Comparison of ENCODE assay signal across 20 mouse cellular contexts in genomic region chr14:24179466-24179991, GRCm38 (mm10).
DNase-seq lines count a peak whose midpoint lies in the region; ATAC-seq and TF ChIP-seq lines count a peak whose summit lies in the region.
"Had no signal": no experiment of that assay in that cellular context is flagged by ENCODE, and none has a peak within 500 bp of the region (broad histone marks: within the 10 kb centered on the region; RNA-seq: fewer than 3 reads in every experiment).

No protein-coding gene starts in this region.

- H3K27ac ChIP-seq in kidney, adult 2 months (ENCODE audit: insufficient read depth, low read depth, low read length), result no peak overlapping the region
- H3K27ac ChIP-seq in lung, embryonic 15.5 days, result peak overlapping the region; percentile 13; the same call in 1 of the 2 replicates
- H3K27ac ChIP-seq: hindbrain, embryonic 15.5 days; midbrain, embryonic 13.5 days had no signal

- DNase-seq in adrenal gland, adult 2 months, result peak; percentile 53
- no peak for DNase-seq in adrenal gland, postnatal 25 days
- peak; percentile 34 for DNase-seq in kidney, adult 2 months
- no peak for DNase-seq in kidney, postnatal 4 days
- no peak for DNase-seq in lung, postnatal 25 days (ENCODE audit: low spot score)
- DNase-seq in urinary bladder, postnatal 36 days (ENCODE audit: low spot score in 2 of 2), result peak; percentile 28 to 30
- DNase-seq in urinary bladder, postnatal 25 days (ENCODE audit: low spot score), result no peak
- DNase-seq: cerebellum, adult 9-11 months; forebrain, postnatal 0 days; gastrocnemius, postnatal 14 days; heart, adult 11 months; liver, postnatal 0 days; thymus, adult 2 months; thymus, postnatal 4 days had no signal

- H3K9ac ChIP-seq in lung, embryonic 15.5 days, result no peak overlapping the region
- H3K9ac ChIP-seq: forebrain, postnatal 0 days; hindbrain, embryonic 15.5 days; liver, postnatal 0 days; midbrain, embryonic 13.5 days had no signal

- no peaks in the 10 kb centered on the region for H3K27me3 ChIP-seq in kidney, adult 2 months (replicated peaks; ENCODE audit: control insufficient read depth, insufficient read depth, low read length)
- no peaks in the 10 kb centered on the region for H3K27me3 ChIP-seq in lung, embryonic 15.5 days
- H3K27me3 ChIP-seq: hindbrain, embryonic 15.5 days; megakaryocyte, embryonic 14.5 days; midbrain, embryonic 13.5 days had no signal

- no peaks in the 10 kb centered on the region for H3K36me3 ChIP-seq in kidney, adult 2 months (ENCODE audit: control insufficient read depth, insufficient read depth, low read length)
- H3K36me3 ChIP-seq in lung, embryonic 15.5 days, result peaks cover 21% of the 10 kb centered on the region; the same call in 1 of the 2 replicates

- H3K4me1 ChIP-seq in kidney, adult 2 months (ENCODE audit: control insufficient read depth, insufficient read depth, low read length), result peaks cover 3% of the 10 kb centered on the region; the same call in 1 of the 2 replicates
- no peaks in the 10 kb centered on the region for H3K4me1 ChIP-seq in lung, embryonic 15.5 days
- H3K4me1 ChIP-seq: megakaryocyte, embryonic 14.5 days had no signal

- no peaks in the 10 kb centered on the region for H3K9me3 ChIP-seq in lung, embryonic 15.5 days
- H3K9me3 ChIP-seq: hindbrain, embryonic 15.5 days; midbrain, embryonic 13.5 days had no signal

- no peak overlapping the region for H3K4me2 ChIP-seq in lung, embryonic 15.5 days
- H3K4me2 ChIP-seq: heart, embryonic 11.5 days; hindbrain, embryonic 15.5 days; liver, embryonic 11.5 days; midbrain, embryonic 13.5 days had no signal

- no peak for TF ChIP-seq POLR2A in kidney, adult 2 months (IDR thresholded peaks at IDR 0.05; ENCODE audit: low read depth, low read length)

- TF ChIP-seq CTCF in kidney, adult 2 months (conservative IDR thresholded peaks at IDR 0.05; ENCODE audit: insufficient read depth, insufficient read length, low read depth, low read length), result no peak

- 64% methylated on average over 6 of the region's 6 CpGs for WGBS in kidney, adult 2 months
- WGBS in lung, embryonic 15.5 days, result 76% methylated on average over 6 of the region's 6 CpGs

- no peak overlapping the region for H3K4me3 ChIP-seq in kidney, adult 2 months (ENCODE audit: insufficient read depth, low read depth, low read length)
- H3K4me3 ChIP-seq in lung, embryonic 15.5 days, result no peak overlapping the region
- H3K4me3 ChIP-seq: hindbrain, embryonic 15.5 days; megakaryocyte, embryonic 14.5 days; midbrain, embryonic 13.5 days had no signal

- ATAC-seq in lung, embryonic 15.5 days (ENCODE audit: borderline replicate concordance, extremely low read depth, low FRiP score, low TSS enrichment), result no peak
- ATAC-seq: liver, postnatal 0 days; midbrain, embryonic 13.5 days had no signal

Comparison
In these comparisons a context has a peak if more than half of its experiments do, and no peak if none do; other contexts are left out.
1. DNase-seq: peak in adrenal gland, adult 2 months (single experiment), kidney, adult 2 months (single experiment) and urinary bladder, postnatal 36 days (2 of 2); none in adrenal gland, postnatal 25 days (single experiment), kidney, postnatal 4 days (0 of 2), lung, postnatal 25 days (single experiment) and urinary bladder, postnatal 25 days (single experiment).